Mouse (Mus musculus) adrenal gland (tissue): ENCODE data around the gene Mtmr11.
"Not testable (repeated sequence)": the region's sequence is repeated elsewhere in the genome, so short reads cannot be mapped to it uniquely, and the experiment has no call there.

Experiments
- intact Hi-C: fragments of 180-260 bp; cut with DNase I; formaldehyde crosslinking; loops from one replicate; pipeline ENCODE4 v1.15.1; 2025
- microRNA-seq, 2 experiments: library from miRNA; unstranded; fragments of <30 nt; microRNA quantifications; one replicate each; pipeline ENCODE4; 2019

Mtmr11 gene

DNA sequence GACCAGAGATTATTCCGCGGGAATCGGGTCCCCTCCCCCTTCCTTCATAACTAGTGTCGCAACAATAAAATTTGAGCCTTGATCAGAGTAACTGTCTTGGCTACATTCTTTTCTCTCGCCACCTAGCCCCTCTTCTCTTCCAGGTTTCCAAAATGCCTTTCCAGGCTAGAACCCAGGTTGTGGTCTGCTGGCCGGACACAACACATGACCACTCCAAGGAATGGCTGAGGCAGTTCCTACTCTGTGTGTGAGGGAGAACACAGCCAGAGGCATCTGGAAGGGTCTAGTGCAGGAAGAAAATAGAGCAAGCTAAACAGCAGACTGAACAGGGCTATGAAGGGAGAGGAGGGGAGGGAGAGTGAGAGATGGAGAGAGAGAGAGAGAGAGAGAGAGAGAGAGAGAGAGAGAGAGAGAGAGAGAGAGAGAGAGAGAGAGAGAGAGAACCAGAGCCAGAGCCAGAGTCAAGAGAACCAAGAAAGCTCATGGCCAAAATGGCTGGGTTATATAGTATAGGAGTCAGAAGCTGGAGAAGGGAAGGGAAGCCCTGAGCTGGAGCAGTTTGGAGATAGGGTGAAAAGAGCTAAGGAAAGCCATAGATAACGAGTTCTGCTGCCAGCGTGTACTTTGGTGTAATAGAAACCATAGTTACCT lies 36.9 kb downstream of the Mtmr11 start:
- intact Hi-C loops: not testable (repeated sequence)

DNA sequence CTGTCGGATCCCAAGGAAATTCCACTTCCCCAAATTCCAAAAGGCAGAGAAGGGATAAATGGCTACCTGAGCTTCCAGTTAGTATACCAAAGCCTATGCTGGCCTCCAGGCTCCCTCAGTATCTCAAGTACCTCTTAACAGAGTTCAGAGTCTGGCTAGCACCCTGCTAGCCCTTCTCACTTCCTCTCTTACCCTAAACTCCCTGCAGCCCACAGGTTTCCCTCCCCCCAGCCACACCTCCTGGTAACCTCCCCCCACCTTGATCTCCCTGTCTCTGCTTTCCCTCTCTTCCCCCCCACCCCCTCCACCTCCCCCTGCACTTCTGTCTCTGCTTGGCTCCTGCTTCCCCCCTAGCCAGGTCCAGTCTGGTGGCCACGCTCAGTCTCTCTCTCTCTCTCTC lies 37.9 kb downstream of the Mtmr11 start:
- intact Hi-C loops: no loop called here

DNA sequence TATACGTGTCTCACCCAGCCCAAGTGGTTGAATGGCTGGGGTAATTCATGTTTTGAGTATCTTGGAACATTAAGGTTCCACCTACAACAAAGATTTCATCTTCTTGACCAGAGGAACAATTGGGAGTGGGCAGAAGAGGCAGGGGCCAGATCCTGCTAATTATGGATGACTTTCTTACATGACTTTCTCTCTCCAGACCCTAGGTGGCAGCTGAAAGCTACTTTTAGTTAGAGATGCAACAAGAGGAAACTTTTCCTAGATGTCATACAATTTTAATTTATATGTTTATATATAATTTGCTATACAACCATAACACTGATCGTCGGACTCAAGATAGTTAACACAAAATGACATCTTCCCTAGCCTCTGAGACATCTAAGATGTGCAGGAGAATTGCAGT lies 46.0 kb downstream of the Mtmr11 start:
- intact Hi-C loops: no loop called here

DNA sequence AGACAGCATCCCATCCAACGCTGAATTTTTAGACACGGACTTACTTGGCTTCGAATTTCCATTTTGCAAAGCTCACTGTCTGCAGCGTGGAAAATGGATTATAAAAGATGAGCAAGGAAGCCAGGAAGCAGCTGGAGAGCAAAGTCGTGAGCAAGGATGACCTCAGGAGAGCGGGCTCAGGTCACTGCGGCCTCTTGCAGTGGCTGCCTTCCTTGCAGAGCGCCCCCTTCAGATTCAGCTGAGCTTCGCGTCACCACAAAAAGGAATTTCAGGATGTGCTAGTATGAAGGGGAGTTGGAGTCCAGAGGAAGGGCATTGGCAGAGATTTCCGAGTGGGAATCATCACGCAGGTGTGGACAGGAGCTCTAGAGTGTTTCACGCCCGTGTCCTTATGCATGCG lies 47.4 kb downstream of the Mtmr11 start:
- intact Hi-C loops: no loop called here

DNA sequence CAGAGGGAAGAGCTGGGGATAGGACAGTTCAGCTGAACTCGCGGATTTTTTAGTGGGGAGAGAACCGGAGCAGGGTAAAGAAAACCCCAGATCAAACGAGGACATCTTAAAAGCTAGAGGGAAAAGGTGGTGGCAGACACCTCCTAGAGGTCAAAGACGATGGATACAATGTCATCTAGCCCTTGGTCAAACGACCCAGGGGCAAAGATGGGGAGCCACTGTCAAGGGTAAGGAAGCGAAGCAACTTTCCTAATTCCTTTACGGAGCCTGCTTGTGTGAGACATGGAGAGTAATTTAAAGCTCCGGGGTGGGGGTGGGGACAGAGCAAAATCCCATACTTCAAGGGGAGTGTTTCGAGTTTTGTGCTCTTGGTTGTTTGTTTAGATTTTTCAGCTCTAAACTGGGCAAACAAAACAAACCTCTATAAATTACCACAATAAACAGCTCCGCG lies 57.4 kb downstream of the Mtmr11 start:
- intact Hi-C loops: loop anchor here (5.0 kb wide), 2 partner anchors 43 to 57 kb away; partner anchors contain the start of genes Hist2h4 and Mtmr11

DNA sequence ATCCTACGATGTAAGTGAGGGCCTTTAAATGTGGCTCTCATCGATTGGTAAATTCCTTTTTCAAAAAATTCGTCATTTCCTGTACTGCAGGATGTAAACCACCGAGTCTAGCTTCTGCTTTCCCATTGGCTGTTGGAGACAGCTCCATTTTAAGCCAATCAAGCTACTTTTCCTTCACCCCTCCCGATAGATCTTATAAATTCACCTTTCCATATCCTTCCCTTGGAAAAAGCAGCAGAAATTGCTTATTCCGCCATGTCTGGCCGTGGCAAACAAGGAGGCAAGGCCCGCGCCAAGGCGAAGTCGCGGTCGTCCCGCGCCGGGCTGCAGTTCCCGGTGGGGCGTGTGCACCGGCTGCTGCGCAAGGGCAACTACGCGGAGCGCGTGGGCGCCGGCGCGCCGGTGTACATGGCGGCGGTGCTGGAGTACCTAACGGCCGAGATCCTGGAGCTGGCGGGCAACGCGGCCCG lies 57.9 kb downstream of the Mtmr11 start, which contains the start of the genes Bola1 and Hist2h2ab:
Gene Bola1 (minus strand): TSS at position 49 of the 470 bp plus-strand sequence.
Gene Hist2h2ab (plus strand): TSS at position 205 of the 470 bp plus-strand sequence.
- intact Hi-C loops: loop anchor here (2.0 to 5.0 kb wide), 3 partner anchors 25 to 57 kb away; partner anchors contain the start of genes Hist2h2aa1, Hist2h4 and Mtmr11

DNA sequence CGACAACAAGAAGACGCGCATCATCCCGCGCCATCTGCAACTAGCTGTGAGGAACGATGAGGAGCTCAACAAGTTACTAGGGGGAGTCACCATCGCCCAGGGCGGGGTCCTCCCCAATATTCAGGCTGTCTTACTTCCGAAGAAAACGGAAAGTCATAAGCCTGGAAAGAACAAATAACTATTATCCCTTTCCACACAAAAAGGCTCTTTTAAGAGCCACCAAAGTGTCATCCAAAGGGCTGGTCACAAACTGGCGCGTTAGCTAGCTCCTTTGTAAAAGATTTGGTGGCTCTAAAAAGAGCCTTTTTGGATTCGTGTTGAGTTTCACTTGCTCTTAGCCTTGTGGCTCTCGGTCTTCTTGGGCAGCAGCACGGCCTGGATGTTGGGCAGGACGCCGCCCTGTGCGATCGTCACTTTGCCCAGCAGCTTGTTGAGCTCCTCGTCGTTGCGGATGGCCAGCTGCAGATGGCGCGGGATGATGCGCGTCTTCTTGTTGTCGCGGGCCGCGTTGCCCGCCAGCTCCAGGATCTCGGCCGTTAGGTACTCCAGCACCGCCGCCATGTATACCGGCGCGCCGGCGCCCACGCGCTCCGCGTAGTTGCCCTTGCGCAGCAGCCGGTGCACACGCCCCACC lies 58.4 kb downstream of the Mtmr11 start:
- intact Hi-C loops: loop anchor here (2.0 kb wide), 1 partner anchor 25 kb away; the partner anchor contains the start of gene Hist2h2aa1

DNA sequence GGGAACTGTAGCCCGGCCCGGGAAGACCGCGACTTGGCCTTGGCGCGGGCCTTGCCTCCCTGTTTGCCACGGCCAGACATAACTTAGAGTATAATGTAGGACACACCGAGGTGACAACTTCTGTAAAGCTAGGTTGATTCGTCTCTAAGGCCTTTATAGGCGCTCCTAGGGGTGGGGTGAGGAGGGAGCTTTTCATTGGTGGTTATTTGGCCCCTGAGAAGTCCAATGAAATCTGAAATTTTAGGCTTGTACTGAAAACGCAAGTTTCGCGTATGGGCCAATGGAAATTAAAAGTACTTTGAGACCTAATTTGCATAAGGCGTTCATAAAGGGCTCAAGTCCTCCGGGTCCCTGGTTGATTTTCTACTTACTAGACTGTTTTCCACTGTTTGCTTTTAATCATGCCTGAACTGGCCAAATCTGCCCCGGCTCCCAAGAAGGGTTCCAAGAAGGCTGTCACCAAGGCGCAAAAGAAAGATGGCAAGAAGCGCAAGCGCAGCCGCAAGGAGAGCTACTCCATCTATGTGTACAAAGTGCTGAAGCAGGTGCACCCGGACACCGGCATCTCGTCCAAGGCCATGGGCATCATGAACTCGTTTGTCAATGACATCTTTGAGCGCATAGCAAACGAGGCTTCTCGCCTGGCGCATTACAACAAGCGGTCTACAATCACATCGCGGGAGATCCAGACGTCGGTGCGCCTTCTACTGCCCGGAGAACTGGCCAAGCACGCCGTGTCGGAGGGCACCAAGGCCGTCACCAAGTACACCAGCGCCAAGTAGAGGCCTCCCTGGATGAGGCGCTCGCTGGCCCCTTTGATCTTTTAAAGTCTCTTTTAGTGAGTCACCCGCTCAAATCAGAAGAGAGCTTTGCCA lies 59.2 kb downstream of the Mtmr11 start, which contains the start of the genes Hist2h2ac and Hist2h2be:
Gene Hist2h2ac (minus strand): TSS at position 116 of the 875 bp plus-strand sequence.
Gene Hist2h2be (plus strand): TSS at position 355 of the 875 bp plus-strand sequence.
- intact Hi-C loops: loop anchor here (2.0 kb wide), 1 partner anchor 24 kb away; the partner anchor contains the start of gene Hist2h2aa1

Small RNAs within 50 kb of the gene (microRNA-seq; reads per million reads assigned to microRNA genes)
- gene Gm44492: 0 to 0.12 reads per million in 2 experiments
